In genomic region chr15:89530336-89530735, GRCm38 (mm10) we compare ENCODE assay signal across 8 mouse cellular contexts. TPM values are rescaled to one million over a fixed set of nuclear protein-coding genes. Genes with fewer than 3 reads are reported as not detected.
DNase-seq lines count a peak whose midpoint lies in the region; ATAC-seq and TF ChIP-seq lines count a peak whose summit lies in the region.

No protein-coding gene starts in this region.

- H3K36me3 ChIP-seq in forebrain, embryonic 10.5 days (replicated peaks) = peaks cover 8% of the 10 kb centered on the region; the same call in 1 of the 2 replicates
- H3K36me3 ChIP-seq in forebrain, embryonic 16.5 days (ENCODE audit: control insufficient read depth, insufficient read depth) = no peaks in the 10 kb centered on the region
- no peaks in the 10 kb centered on the region for H3K36me3 ChIP-seq in spleen, adult 2 months (ENCODE audit: control insufficient read depth, insufficient read depth, low read length)

- H3K9me3 ChIP-seq in forebrain, embryonic 10.5 days = no peaks in the 10 kb centered on the region
- no peaks in the 10 kb centered on the region for H3K9me3 ChIP-seq in forebrain, embryonic 16.5 days (ENCODE audit: control insufficient read depth, low read length)

- H3K27me3 ChIP-seq in forebrain, embryonic 10.5 days (ENCODE audit: poor library complexity, severe bottlenecking) = peaks cover 38% of the 10 kb centered on the region
- no peaks in the 10 kb centered on the region for H3K27me3 ChIP-seq in forebrain, embryonic 16.5 days (replicated peaks; ENCODE audit: control insufficient read depth, insufficient read depth, low read length)
- no peaks in the 10 kb centered on the region for H3K27me3 ChIP-seq in spleen, adult 2 months (ENCODE audit: control insufficient read depth, insufficient read depth, low read length)

- TF ChIP-seq POLR2A in cortical plate, adult 2 months (IDR thresholded peaks at IDR 0.05; ENCODE audit: extremely low read depth, insufficient read depth, low read length) = no peak
- TF ChIP-seq POLR2A in lung, adult 2 months (IDR thresholded peaks at IDR 0.05; ENCODE audit: borderline replicate concordance, extremely low read depth, low read depth, low read length) = no peak
- no peak for TF ChIP-seq POLR2A in spleen, adult 2 months (IDR thresholded peaks at IDR 0.05; ENCODE audit: low read depth, low read length)

- no peak overlapping the region for H3K4me2 ChIP-seq in forebrain, embryonic 16.5 days (ENCODE audit: low read length)

- peaks cover 26% of the 10 kb centered on the region for H3K4me1 ChIP-seq in forebrain, embryonic 10.5 days
- peaks cover 27% of the 10 kb centered on the region for H3K4me1 ChIP-seq in forebrain, embryonic 16.5 days (replicated peaks; ENCODE audit: control insufficient read depth, insufficient read depth, low read length)
- peaks cover 8% of the 10 kb centered on the region for H3K4me1 ChIP-seq in cortical plate, adult 2 months (ENCODE audit: control insufficient read depth, insufficient read depth, low read length)
- H3K4me1 ChIP-seq in lung, adult 2 months (ENCODE audit: control insufficient read depth, insufficient read depth, low read length) = no peaks in the 10 kb centered on the region; the same call in 1 of the 2 replicates
- H3K4me1 ChIP-seq in spleen, adult 2 months (ENCODE audit: control insufficient read depth, insufficient read depth, insufficient read length) = no peaks in the 10 kb centered on the region

- H3K9ac ChIP-seq in forebrain, embryonic 16.5 days (replicated peaks; ENCODE audit: low read depth, low read length) = no peak overlapping the region

- no peak overlapping the region for H3K4me3 ChIP-seq in forebrain, embryonic 10.5 days
- H3K4me3 ChIP-seq in forebrain, embryonic 16.5 days (replicated peaks; ENCODE audit: low read length) = no peak overlapping the region
- H3K4me3 ChIP-seq in cortical plate, adult 2 months (ENCODE audit: insufficient read depth, low read length) = no peak overlapping the region
- no peak overlapping the region for H3K4me3 ChIP-seq in lung, adult 2 months (replicated peaks; ENCODE audit: extremely low read depth, low read depth, low read length)
- H3K4me3 ChIP-seq in spleen, adult 2 months (ENCODE audit: extremely low read depth, insufficient read depth, insufficient read length) = no peak overlapping the region

- 4% methylated on average over 4 of the region's 4 CpGs for WGBS in forebrain, embryonic 10.5 days
- WGBS in forebrain, embryonic 16.5 days = 5% methylated on average over 4 of the region's 4 CpGs
- WGBS in lung, adult 2 months = 17% methylated on average over 4 of the region's 4 CpGs
- 37% methylated on average over 4 of the region's 4 CpGs for WGBS in spleen, adult 2 months

- DNase-seq in forebrain, embryonic 10.5 days (ENCODE audit: extremely low spot score, low spot score) = peak; percentile 75
- peak; percentile 45 for DNase-seq in urinary bladder, adult 2 months (ENCODE audit: low spot score)
- DNase-seq in urinary bladder, postnatal 4 days (ENCODE audit: low spot score in 2 of 2) = no peak
- DNase-seq in induced T-regulatory cell, adult 2 months (ENCODE audit: low read depth) = peak; percentile 57
- peak; percentile 55 for DNase-seq in lung, adult 2 months
- DNase-seq in spleen, adult 2 months (ENCODE audit: low read depth in 1 of 2, low spot score in 2 of 2) = peak in 1 of 2 experiments; percentile 18

- no peak overlapping the region for H3K27ac ChIP-seq in forebrain, embryonic 10.5 days
- H3K27ac ChIP-seq in forebrain, embryonic 16.5 days (ENCODE audit: low read length) = no peak overlapping the region
- H3K27ac ChIP-seq in cortical plate, adult 2 months (ENCODE audit: insufficient read depth, low read length) = no peak overlapping the region
- H3K27ac ChIP-seq in spleen, adult 2 months (ENCODE audit: insufficient read depth, low read length) = no peak overlapping the region

- no peak for ATAC-seq in forebrain, embryonic 16.5 days

- TF ChIP-seq CTCF in cortical plate, adult 2 months (IDR thresholded peaks at IDR 0.05; ENCODE audit: extremely low read depth, insufficient read depth, low read length) = peak; percentile 89
- TF ChIP-seq CTCF in lung, adult 2 months (IDR thresholded peaks at IDR 0.05; ENCODE audit: insufficient read depth, low read length) = peak; percentile 79
- peak; percentile 74; the same call in 1 of the 2 replicates for TF ChIP-seq CTCF in spleen, adult 2 months (IDR thresholded peaks at IDR 0.05; ENCODE audit: extremely low read depth, insufficient read depth, insufficient read length, insufficient replicate concordance)

RNA-seq across cellular contexts. Expression of gene Shank3, which starts 30.9 kb away (rescaled TPM):
- polyA plus RNA-seq in forebrain, embryonic 10.5 days (2016; fragmentation: Nextera tagmentation; extraction: Ambion mirVana) = 2.2 and 3.0 TPM in 2 replicates
- polyA plus RNA-seq in forebrain, embryonic 16.5 days (2015; fragmentation: Nextera tagmentation; extraction: Ambion mirVana) = 9.3 and 14.1 TPM in 2 replicates
- polyA plus RNA-seq in urinary bladder, adult 2 months (2012; rRNA removed) = 7.1 and 8.8 TPM in 2 replicates
- 98.8 and 99.7 TPM in 2 replicates for polyA plus RNA-seq in cortical plate, adult 2 months (2012; rRNA removed)
- polyA plus RNA-seq in lung, adult 2 months (2012; rRNA removed) = 103 and 141 TPM in 2 replicates
- 24.6 and 26.2 TPM in 2 replicates for polyA plus RNA-seq in spleen, adult 2 months (2012; rRNA removed)

RNA-seq across cellular contexts. Expression of gene Acr, which starts 37.8 kb away (rescaled TPM):
- 0.27 TPM in 1 of 2 replicates, not detected in the other for polyA plus RNA-seq in forebrain, embryonic 10.5 days (2016; fragmentation: Nextera tagmentation; extraction: Ambion mirVana)
- 0.92 and 2.3 TPM in 2 replicates for polyA plus RNA-seq in forebrain, embryonic 16.5 days (2015; fragmentation: Nextera tagmentation; extraction: Ambion mirVana)
- 0.63 and 0.71 TPM in 2 replicates for polyA plus RNA-seq in urinary bladder, adult 2 months (2012; rRNA removed)
- 3.2 and 4.4 TPM in 2 replicates for polyA plus RNA-seq in cortical plate, adult 2 months (2012; rRNA removed)
- polyA plus RNA-seq in lung, adult 2 months (2012; rRNA removed) = 2.8 and 2.9 TPM in 2 replicates
- 0.79 and 1.1 TPM in 2 replicates for polyA plus RNA-seq in spleen, adult 2 months (2012; rRNA removed)

RNA-seq across cellular contexts. Expression of gene Arsa, which starts 53.1 kb away (rescaled TPM):
- polyA plus RNA-seq in forebrain, embryonic 10.5 days (2016; fragmentation: Nextera tagmentation; extraction: Ambion mirVana) = 10.7 and 11.4 TPM in 2 replicates
- polyA plus RNA-seq in forebrain, embryonic 16.5 days (2015; fragmentation: Nextera tagmentation; extraction: Ambion mirVana) = 23.9 and 27.9 TPM in 2 replicates
- 35.4 TPM in 2 replicates for polyA plus RNA-seq in urinary bladder, adult 2 months (2012; rRNA removed)
- 39.9 and 40.2 TPM in 2 replicates for polyA plus RNA-seq in cortical plate, adult 2 months (2012; rRNA removed)
- 57.7 and 62.4 TPM in 2 replicates for polyA plus RNA-seq in lung, adult 2 months (2012; rRNA removed)
- 31.3 and 31.5 TPM in 2 replicates for polyA plus RNA-seq in spleen, adult 2 months (2012; rRNA removed)

Comparison
In these comparisons a context has a peak if more than half of its experiments do, and no peak if none do; other contexts are left out.
1. DNase-seq: peak in forebrain, embryonic 10.5 days (single experiment), urinary bladder, adult 2 months (single experiment), induced T-regulatory cell, adult 2 months (single experiment) and lung, adult 2 months (single experiment); none in urinary bladder, postnatal 4 days (0 of 2).
2. Peak in every context shown above with its lines, with median percentiles within 50 percentile points of each other: CTCF ChIP-seq.